Mouse (Mus musculus) liver, embryonic 11.5 days (tissue): ENCODE measurements around the gene Galnt10. TPM values are rescaled to one million over a fixed set of nuclear protein-coding genes. Genes with fewer than 3 reads are reported as not detected.

Source experiments
- ATAC-seq: fragments of 200-750 bp; cut with Nextera tagmentation; replicated peaks from 2 replicates; pipeline ENCODE4 v1.8.0; 2017; ENCODE audit warnings: moderate number of reproducible peaks, mild to moderate bottlenecking, moderate TSS enrichment, moderate library complexity; ENCODE audit not compliant: low FRiP score
- DNase-seq: peaks from one replicate; pipeline ENCODE4 v3.0.0-alpha.2; 2017; ENCODE audit warnings: low spot score
- H3K27ac ChIP-seq: fragments of 300-500 bp; sonication (generic); 2 replicates; pipeline ENCODE4 v1.5.1; 2014; ENCODE audit warnings: mild to moderate bottlenecking, low read depth, low read length, control low read depth
- H3K27me3 ChIP-seq: fragments of 300-500 bp; sonication (generic); replicated peaks from 2 replicates; pipeline ENCODE4 v1.6.1; 2014; ENCODE audit warnings: low read length, mixed read lengths; ENCODE audit not compliant: control insufficient read depth, insufficient read depth
- H3K36me3 ChIP-seq: fragments of 300-500 bp; sonication (generic); 2 replicates; pipeline ENCODE4 v1.6.1; 2014; ENCODE audit warnings: mild to moderate bottlenecking, low read length, moderate library complexity, mixed read lengths; ENCODE audit not compliant: control insufficient read depth, insufficient read depth
- H3K4me1 ChIP-seq: fragments of 300-500 bp; sonication (generic); replicated peaks from 2 replicates; pipeline ENCODE4 v1.6.1; 2014; ENCODE audit warnings: low read length, mixed read lengths; ENCODE audit not compliant: control insufficient read depth, insufficient read depth
- H3K4me2 ChIP-seq: fragments of 300-500 bp; sonication (generic); 2 replicates; pipeline ENCODE4 v1.6.1; 2014; ENCODE audit warnings: mild to moderate bottlenecking, control low read depth, moderate library complexity
- H3K4me3 ChIP-seq: fragments of 300-500 bp; sonication (generic); 2 replicates; pipeline ENCODE4 v1.5.1; 2014; ENCODE audit warnings: low read depth, low read length, control low read depth
- H3K9ac ChIP-seq: fragments of 300-500 bp; sonication (generic); 2 replicates; pipeline ENCODE4 v1.6.1; 2014; ENCODE audit warnings: low read depth, low read length, control low read depth
- H3K9me3 ChIP-seq: fragments of 300-500 bp; sonication (generic); 2 replicates; pipeline ENCODE4 v1.6.1; 2016; ENCODE audit warnings: low read length, inconsistent platforms, mixed read lengths; ENCODE audit not compliant: control insufficient read depth
- WGBS: fragments of 180-500 bp; shearing (Covaris S2); extraction: QIAGEN DNeasy Blood & Tissue Kit; methylation state at CpG from one replicate; pipeline ENCODE4 v1.1.7; 2014; 5-methylcytosine and 5-hydroxymethylcytosine counted together
- polyA plus RNA-seq: library from polyadenylated mRNA; unstranded; fragments of >200 nt; fragmentation: Nextera tagmentation; extraction: Ambion mirVana; gene quantifications from 2 replicates; pipeline ENCODE4 v1.2.1, GENCODE M21; 2014

The Galnt10 gene
- polyA plus RNA-seq, 1 experiment from 2014 or later, result 17.5 TPM

GRCm38 (mm10) chr11:57827048-57827914 lies 182.0 kb downstream of the Galnt10 start:
- no peak for DNase-seq
- no peak for ATAC-seq
- no peaks in the 10 kb centered on the region for H3K36me3 ChIP-seq
- no peaks in the 10 kb centered on the region for H3K9me3 ChIP-seq
- H3K27me3 ChIP-seq, result peaks cover 68% of the 10 kb centered on the region
- peaks cover 5% of the 10 kb centered on the region for H3K4me1 ChIP-seq
- 4% methylated on average over 41 of the region's 41 CpGs for WGBS
- H3K9ac ChIP-seq, result no peak overlapping the region
- peak overlapping the region; percentile 30 for H3K4me3 ChIP-seq
- peak overlapping the region; percentile 58 for H3K4me2 ChIP-seq
- no peak overlapping the region for H3K27ac ChIP-seq

DNA sequence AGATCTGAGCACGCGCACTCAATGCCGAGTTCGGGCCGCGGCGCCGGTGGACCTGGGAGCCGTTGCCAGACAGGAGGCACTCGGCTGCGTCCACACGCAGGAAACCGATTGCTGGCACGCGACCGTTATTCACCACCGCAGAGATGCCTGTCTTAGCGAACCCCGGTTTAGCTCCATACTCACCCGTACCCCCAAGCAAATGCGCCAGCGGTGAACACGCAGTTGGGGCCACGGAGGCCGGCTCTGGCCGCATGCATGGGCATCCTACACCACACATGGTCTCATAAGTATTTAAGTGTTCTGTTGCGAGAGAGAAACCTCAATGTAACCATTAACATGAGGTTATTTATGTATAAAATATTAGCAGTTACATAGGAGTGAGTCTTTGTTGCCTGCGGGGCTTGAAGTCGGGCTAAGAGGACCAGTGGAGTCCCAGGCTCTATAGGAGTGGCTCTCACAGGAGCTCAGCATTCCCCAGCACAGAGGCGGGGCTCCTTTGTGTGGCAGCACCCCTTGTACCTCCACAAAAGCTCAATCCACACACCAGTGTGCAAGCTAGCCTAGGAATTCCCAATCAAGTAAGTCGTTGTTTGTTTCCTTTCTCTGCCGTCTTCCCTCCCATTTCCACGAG lies 182.8 kb downstream of the Galnt10 start:
- Histone ChIP-seq H3K4me3 (peak overlapping the region; percentile 30), H3K9me3 (no peaks in the 10 kb centered on the region), H3K27ac (no peak overlapping the region), H3K9ac (no peak overlapping the region), H3K27me3 (peaks cover 76% of the 10 kb centered on the region), H3K4me2 (peak overlapping the region; percentile 58), H3K4me1 (peaks cover 5% of the 10 kb centered on the region), H3K36me3 (no peaks in the 10 kb centered on the region)
- no peak for ATAC-seq
- 2% methylated on average over 33 of the region's 33 CpGs for WGBS
- DNase-seq, result peak; percentile 45

DNA sequence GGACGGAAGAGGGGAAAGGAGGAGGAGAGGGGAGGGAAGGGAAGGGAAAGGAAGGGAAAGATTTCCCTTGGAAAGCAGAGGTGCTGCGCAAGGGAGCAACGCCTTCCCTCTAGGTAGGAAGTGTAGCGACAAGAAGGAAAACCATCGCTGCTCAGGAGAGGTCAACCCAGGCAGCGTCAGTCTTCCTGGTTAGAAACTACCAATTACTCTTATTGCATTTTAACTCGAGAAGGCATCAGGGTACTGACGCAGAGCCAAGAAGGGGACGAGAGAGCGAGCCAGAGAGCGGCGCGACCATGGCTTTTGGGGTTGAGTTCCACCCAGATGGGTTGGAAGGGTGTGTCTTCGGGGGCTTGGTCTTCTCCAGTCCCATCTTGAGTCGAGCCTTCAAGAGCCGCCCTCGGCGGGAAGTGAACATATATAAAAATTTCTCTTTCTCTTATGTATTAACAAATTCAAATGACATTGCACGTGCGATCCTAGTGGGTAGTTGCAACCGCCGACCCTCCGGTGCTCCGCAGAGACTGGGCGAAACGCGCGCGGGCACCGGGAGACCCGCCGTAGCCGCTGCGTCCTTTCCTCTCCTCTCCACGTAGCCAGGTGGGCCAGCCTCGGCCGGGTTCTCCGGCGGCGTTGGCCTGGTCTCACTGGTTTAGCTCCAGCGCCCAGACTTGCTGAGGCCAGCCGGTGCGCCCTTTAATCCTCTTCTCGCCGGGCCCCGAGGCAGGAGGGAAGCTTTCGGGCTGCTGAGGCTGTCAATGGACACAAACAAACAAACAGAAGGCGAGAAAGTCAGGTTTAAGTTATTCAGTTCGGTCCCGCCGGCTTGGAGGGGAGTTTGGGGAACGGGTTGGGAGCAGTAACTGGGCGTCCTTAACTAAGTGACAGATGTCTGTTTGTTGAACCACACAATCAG lies 184.0 kb downstream of the Galnt10 start:
- H3K9me3 ChIP-seq, result no peaks in the 10 kb centered on the region
- ATAC-seq (no peak), DNase-seq (peak; percentile 46)
- no peaks in the 10 kb centered on the region for H3K36me3 ChIP-seq
- H3K4me2 ChIP-seq, result peak overlapping the region; percentile 35
- no peak overlapping the region for H3K27ac ChIP-seq
- peak overlapping the region; percentile 34 for H3K4me3 ChIP-seq
- H3K4me1 ChIP-seq, result peaks cover 5% of the 10 kb centered on the region
- WGBS, result 4% methylated on average over 52 of the region's 53 CpGs
- peak overlapping the region; percentile 31; the same call in 1 of the 2 replicates for H3K9ac ChIP-seq
- H3K27me3 ChIP-seq, result peaks cover 88% of the 10 kb centered on the region

- ATAC-seq (no peak), DNase-seq (no peak)
- peaks cover 95% of the 10 kb centered on the region for H3K27me3 ChIP-seq
- H3K27ac ChIP-seq, result no peak overlapping the region
- H3K4me3 ChIP-seq, result peak overlapping the region; percentile 34
- peaks cover 5% of the 10 kb centered on the region for H3K4me1 ChIP-seq
- no peaks in the 10 kb centered on the region for H3K36me3 ChIP-seq
- 18% methylated on average over 17 of the region's 17 CpGs for WGBS
- H3K4me2 ChIP-seq, result peak overlapping the region; percentile 35
- H3K9me3 ChIP-seq, result no peaks in the 10 kb centered on the region
- H3K9ac ChIP-seq, result no peak overlapping the region
These were observed 184.9 kb downstream of the Galnt10 start for GRCm38 (mm10) chr11:57829871-57830775.

GRCm38 (mm10) chr11:57831281-57831781 lies 186.1 kb downstream of the Galnt10 start:
- Histone ChIP-seq H3K9me3 (no peaks in the 10 kb centered on the region), H3K9ac (no peak overlapping the region), H3K27me3 (peaks cover 98% of the 10 kb centered on the region), H3K4me2 (no peak overlapping the region), H3K4me3 (peak overlapping the region; percentile 11; the same call in 1 of the 2 replicates), H3K27ac (no peak overlapping the region), H3K36me3 (no peaks in the 10 kb centered on the region), H3K4me1 (peaks cover 5% of the 10 kb centered on the region)
- DNase-seq (peak; percentile 45), ATAC-seq (no peak)
- WGBS, result 6% methylated on average over 31 of the region's 31 CpGs

- Histone ChIP-seq H3K9ac (no peak overlapping the region), H3K27me3 (peaks cover 98% of the 10 kb centered on the region), H3K36me3 (no peaks in the 10 kb centered on the region), H3K4me1 (peaks cover 5% of the 10 kb centered on the region), H3K4me2 (no peak overlapping the region), H3K4me3 (0 out of 2 replicates have a peak overlapping the region, but pooled peaks have one; percentile 11), H3K27ac (no peak overlapping the region), H3K9me3 (no peaks in the 10 kb centered on the region)
- DNase-seq, result peak; percentile 51
- ATAC-seq, result no peak
- 9% methylated on average over 16 of the region's 16 CpGs for WGBS
These were observed 186.6 kb downstream of the Galnt10 start for GRCm38 (mm10) chr11:57831861-57832260.

GRCm38 (mm10) chr11:57832552-57833201 lies 187.4 kb downstream of the Galnt10 start, which contains the start of gene Hand1:
Hand1 (minus strand) TSS chr11:57832818.
- WGBS, result 6% methylated on average over 23 of the region's 23 CpGs
- H3K36me3 ChIP-seq, result no peaks in the 10 kb centered on the region
- H3K9me3 ChIP-seq, result no peaks in the 10 kb centered on the region
- no peak within 1 kb of the TSS for H3K9ac ChIP-seq
- 0 out of 2 replicates have a peak within 1 kb of the TSS, but pooled peaks have one; percentile 11 for H3K4me3 ChIP-seq
- DNase-seq (no peak), ATAC-seq (0 out of 2 replicates have a peak, but pooled peaks have one; percentile 10)
- peaks cover 3% of the 10 kb centered on the region for H3K4me1 ChIP-seq
- H3K27me3 ChIP-seq, result peaks cover 98% of the 10 kb centered on the region
- H3K27ac ChIP-seq, result peak within 1 kb of the TSS; percentile 28; the same call in 1 of the 2 replicates
- peak within 1 kb of the TSS; percentile 30 for H3K4me2 ChIP-seq
